Mouse (Mus musculus) heart, postnatal 0 days (tissue): ENCODE results near the gene Tbcd. TPM values are rescaled to one million over a fixed set of nuclear protein-coding genes. Genes with fewer than 3 reads are reported as not detected.
A peak's percentile ranks its signal among the peaks of the same experiment; 100 is the strongest.

Source experiments
- ATAC-seq: fragments of 200-750 bp; cut with Nextera tagmentation; 2 replicates; pipeline ENCODE4 v1.8.0; 2017; ENCODE audit warnings: low read depth, moderate number of reproducible peaks, moderate library complexity; ENCODE audit not compliant: insufficient read depth
- DNase-seq: peaks from one replicate; pipeline ENCODE4 v3.0.0-alpha.2; 2016; ENCODE audit warnings: low spot score
- H3K27ac ChIP-seq: fragments of 300-500 bp; sonication (generic); 2 replicates; pipeline ENCODE4 v1.5.1; 2014; ENCODE audit warnings: low read depth, mild to moderate bottlenecking
- H3K27me3 ChIP-seq: fragments of 300-500 bp; sonication (generic); 2 replicates; pipeline ENCODE4 v1.6.1; 2014; ENCODE audit warnings: low read length, mixed read lengths; ENCODE audit not compliant: control insufficient read depth, insufficient read depth
- H3K36me3 ChIP-seq: fragments of 300-500 bp; sonication (generic); replicated peaks from 2 replicates; pipeline ENCODE4 v1.6.1; 2014; ENCODE audit warnings: low read length, mixed read lengths; ENCODE audit not compliant: control insufficient read depth, insufficient read depth
- H3K4me1 ChIP-seq: fragments of 300-500 bp; sonication (generic); 2 replicates; pipeline ENCODE4 v1.6.1; 2014; ENCODE audit warnings: antibody characterized with exemption; ENCODE audit not compliant: control insufficient read depth, insufficient read depth
- H3K4me2 ChIP-seq: fragments of 300-500 bp; sonication (generic); 2 replicates; pipeline ENCODE4 v1.6.1; 2014; ENCODE audit warnings: low read depth, mild to moderate bottlenecking, low read length, moderate library complexity
- H3K4me3 ChIP-seq: fragments of 300-500 bp; sonication (generic); 2 replicates; pipeline ENCODE4 v1.5.1; 2014; ENCODE audit warnings: low read depth, low read length
- H3K9ac ChIP-seq: fragments of 300-500 bp; sonication (generic); replicated peaks from 2 replicates; pipeline ENCODE4 v1.6.1; 2014; ENCODE audit warnings: low read depth, low read length, mixed read lengths
- H3K9me3 ChIP-seq: fragments of 300-500 bp; sonication (generic); replicated peaks from 2 replicates; pipeline ENCODE4 v1.6.1; 2016; ENCODE audit warnings: low read length; ENCODE audit not compliant: control insufficient read depth
- CTCF ChIP-seq: IDR thresholded peaks from 2 replicates; pipeline ENCODE4 v1.5.1; 2016; ENCODE audit warnings: antibody characterized with exemption, control low read depth, low read depth
- EP300 ChIP-seq: IDR thresholded peaks from 2 replicates; pipeline ENCODE4 v1.6.1; 2016; ENCODE audit warnings: antibody characterized with exemption, low read depth
- WGBS: fragments of 180-500 bp; shearing (Covaris S2); extraction: QIAGEN DNeasy Blood & Tissue Kit; methylation state at CpG from one replicate; pipeline ENCODE4 v1.1.7; 2014; 5-methylcytosine and 5-hydroxymethylcytosine counted together
- polyA plus RNA-seq: library from polyadenylated mRNA; unstranded; fragments of >200 nt; fragmentation: Nextera tagmentation; extraction: Ambion mirVana; gene quantifications from 2 replicates; pipeline ENCODE4 v1.2.1, GENCODE M21; 2015
- total RNA-seq: library from RNA; depleted of rRNA; stranded (reverse); fragments of >200 nt; gene quantifications from 2 replicates; pipeline ENCODE4 v1.2.3, GENCODE M21; 2014; ENCODE audit warnings: low replicate concordance

Gene Tbcd
- total and polyA plus RNA-seq, 2 experiments from 2014 or later: 16.1 to 29.1 TPM

- Histone ChIP-seq H3K27me3 (no peaks in the 10 kb centered on the region), H3K4me3 (no peak overlapping the region), H3K4me1 (peaks cover 8% of the 10 kb centered on the region; the same call in 1 of the 2 replicates), H3K36me3 (no peaks in the 10 kb centered on the region), H3K27ac (no peak overlapping the region), H3K9ac (no peak overlapping the region), H3K4me2 (no peak overlapping the region), H3K9me3 (no peaks in the 10 kb centered on the region)
- no peak for ATAC-seq
- no peak for TF ChIP-seq CTCF
- no peak for TF ChIP-seq EP300
- 91% methylated on average over 4 of the region's 4 CpGs for WGBS
- no peak for DNase-seq
Measured at GRCm38 (mm10) chr11:121547925-121548324, 96.2 kb downstream of the Tbcd start.

GRCm38 (mm10) chr11:121548996-121549842 is 97.5 kb downstream of the Tbcd start:
- H3K4me3 ChIP-seq: no peak overlapping the region
- WGBS: 53% methylated on average over 12 of the region's 12 CpGs
- DNase-seq: no peak
- peak overlapping the region; percentile 32; the same call in 1 of the 2 replicates for H3K4me2 ChIP-seq
- H3K27me3 ChIP-seq: no peaks in the 10 kb centered on the region
- H3K4me1 ChIP-seq: peaks cover 8% of the 10 kb centered on the region; the same call in 1 of the 2 replicates
- no peak for TF ChIP-seq CTCF
- TF ChIP-seq EP300: no peak
- H3K36me3 ChIP-seq: no peaks in the 10 kb centered on the region
- no peak overlapping the region for H3K9ac ChIP-seq
- no peak for ATAC-seq
- no peaks in the 10 kb centered on the region for H3K9me3 ChIP-seq
- H3K27ac ChIP-seq: no peak overlapping the region

DNA sequence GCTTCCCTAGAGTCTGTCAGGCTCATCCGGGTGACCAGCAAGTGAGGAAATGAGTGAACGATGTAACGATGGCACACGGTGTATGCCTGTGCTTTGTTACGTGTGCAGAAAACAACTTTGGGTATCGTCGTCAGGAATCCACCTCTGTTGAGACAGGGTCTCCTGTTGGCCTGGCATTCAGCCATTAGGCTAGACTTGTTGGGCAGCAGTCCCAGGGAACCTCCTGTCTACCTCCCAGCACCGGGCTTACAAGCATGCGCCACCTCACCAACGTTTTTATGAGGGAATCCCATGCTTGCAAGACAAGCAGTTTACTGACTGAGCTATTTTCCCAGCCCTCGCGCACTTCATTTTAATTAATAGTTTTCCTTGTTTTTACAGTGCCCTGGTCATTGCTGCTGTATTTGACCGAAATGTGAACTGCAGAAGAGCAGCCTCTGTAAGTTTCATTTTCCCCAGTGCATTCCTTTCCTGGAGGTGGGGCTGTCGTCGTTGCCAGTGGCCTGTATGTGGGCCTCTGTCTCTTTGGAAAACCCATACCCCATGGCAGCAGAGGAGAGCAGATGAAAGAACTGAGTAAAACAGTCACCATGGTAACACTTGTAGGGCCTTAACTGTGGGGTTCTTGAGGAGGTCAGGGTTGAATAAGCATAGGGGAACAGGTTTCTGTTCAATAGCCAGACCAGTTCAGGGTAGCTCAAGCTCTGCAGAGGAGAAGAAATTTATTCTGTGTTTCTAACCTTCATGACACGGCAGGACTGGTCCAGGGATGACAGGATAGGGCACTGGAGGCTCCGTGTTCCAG is 98.3 kb downstream of the Tbcd start:
- TF ChIP-seq CTCF: no peak
- TF ChIP-seq EP300: no peak

DNA sequence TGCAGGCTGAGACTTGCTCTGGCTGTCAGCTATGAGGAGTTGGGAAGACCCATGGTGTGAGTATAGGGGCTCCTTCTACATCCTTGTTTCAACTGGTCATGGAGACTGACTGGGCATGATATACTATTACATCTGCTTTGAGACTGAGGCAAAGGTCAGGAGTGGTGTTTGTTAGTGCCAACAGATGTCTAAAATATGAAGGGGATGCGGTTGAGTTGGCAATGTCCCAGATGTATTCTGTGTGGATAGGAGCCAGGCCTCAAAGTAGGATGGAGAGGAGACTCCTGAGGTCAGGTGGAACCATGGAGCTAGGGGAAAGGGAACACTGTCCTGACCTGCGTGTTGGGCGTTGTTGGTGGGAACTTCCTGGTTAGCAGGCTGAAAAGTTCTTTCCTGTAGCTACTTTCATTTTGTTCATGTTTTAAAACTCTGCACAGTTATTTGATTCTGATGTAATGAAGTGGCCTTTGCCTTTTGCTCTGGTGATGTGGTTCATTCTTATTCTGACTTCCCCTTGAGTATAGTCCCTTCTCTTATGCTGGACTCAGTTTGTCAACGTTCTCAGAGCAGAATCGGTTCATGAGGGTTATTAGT is 99.6 kb downstream of the Tbcd start:
- 74% methylated on average over 5 of the region's 5 CpGs for WGBS
- no peak for TF ChIP-seq CTCF
- no peak for TF ChIP-seq EP300
- Histone ChIP-seq H3K9me3 (no peaks in the 10 kb centered on the region), H3K9ac (no peak overlapping the region), H3K4me1 (peaks cover 8% of the 10 kb centered on the region; the same call in 1 of the 2 replicates), H3K4me2 (no peak overlapping the region), H3K4me3 (no peak overlapping the region), H3K27me3 (no peaks in the 10 kb centered on the region), H3K36me3 (no peaks in the 10 kb centered on the region), H3K27ac (no peak overlapping the region)
- ATAC-seq: no peak
- DNase-seq: no peak

More for the DNA sequence above, 98.3 kb downstream of the Tbcd start:
- H3K27ac ChIP-seq: no peak overlapping the region
- no peak overlapping the region for H3K4me3 ChIP-seq
- peak overlapping the region; percentile 32 for H3K4me2 ChIP-seq
- peaks cover 8% of the 10 kb centered on the region; the same call in 1 of the 2 replicates for H3K4me1 ChIP-seq
- no peak for ATAC-seq
- no peaks in the 10 kb centered on the region for H3K36me3 ChIP-seq
- WGBS: 42% methylated on average over 17 of the region's 17 CpGs
- no peaks in the 10 kb centered on the region for H3K9me3 ChIP-seq
- no peak overlapping the region for H3K9ac ChIP-seq
- no peak for DNase-seq
- H3K27me3 ChIP-seq: no peaks in the 10 kb centered on the region

DNA sequence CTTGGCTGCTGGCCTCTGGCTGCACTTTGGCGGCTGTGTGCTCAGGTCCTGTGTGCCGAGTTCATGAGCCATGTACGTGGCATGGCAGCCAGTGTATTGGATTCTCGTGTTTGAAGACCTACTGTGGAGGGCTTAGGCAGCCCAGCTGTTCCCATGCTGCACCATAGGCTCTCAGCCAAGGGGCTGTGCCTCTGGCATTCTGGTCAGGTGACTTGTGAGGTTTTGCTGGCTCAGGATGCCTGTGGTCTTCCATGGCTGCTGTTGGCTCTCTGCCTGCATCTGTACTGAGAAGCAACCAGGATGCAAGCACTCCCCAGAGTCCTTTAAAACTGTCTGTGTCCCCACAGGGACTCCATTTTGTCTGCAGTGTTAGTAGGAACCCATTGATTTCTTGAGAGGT is 100.4 kb downstream of the Tbcd start:
- H3K27me3 ChIP-seq: no peaks in the 10 kb centered on the region
- TF ChIP-seq CTCF: no peak
- no peak for TF ChIP-seq EP300
- H3K4me3 ChIP-seq: no peak overlapping the region
- H3K4me2 ChIP-seq: no peak overlapping the region
- peak; percentile 55; the same call in 1 of the 2 replicates for ATAC-seq
- no peaks in the 10 kb centered on the region for H3K36me3 ChIP-seq
- H3K9ac ChIP-seq: no peak overlapping the region
- no peak overlapping the region for H3K27ac ChIP-seq
- DNase-seq: no peak
- H3K4me1 ChIP-seq: peaks cover 8% of the 10 kb centered on the region; the same call in 1 of the 2 replicates
- H3K9me3 ChIP-seq: no peaks in the 10 kb centered on the region
- whole genome bisulfite sequencing: 54% methylated on average over 4 of the region's 4 CpGs
